Mouse (Mus musculus): ENCODE results near the gene Cbx8.

Gene Cbx8

GRCm38 (mm10) chr11:119040600-119041324, at the start of gene Cbx8:
TSS of gene Cbx8 (minus strand) at chr11:119040969.
- DNase-seq = peak; percentile 99

GRCm38 (mm10) chr11:119090076-119090960, 49.5 kb upstream of the Cbx8 start:
- peak in 1 of 2 experiments; percentile 38 for DNase-seq

DNA sequence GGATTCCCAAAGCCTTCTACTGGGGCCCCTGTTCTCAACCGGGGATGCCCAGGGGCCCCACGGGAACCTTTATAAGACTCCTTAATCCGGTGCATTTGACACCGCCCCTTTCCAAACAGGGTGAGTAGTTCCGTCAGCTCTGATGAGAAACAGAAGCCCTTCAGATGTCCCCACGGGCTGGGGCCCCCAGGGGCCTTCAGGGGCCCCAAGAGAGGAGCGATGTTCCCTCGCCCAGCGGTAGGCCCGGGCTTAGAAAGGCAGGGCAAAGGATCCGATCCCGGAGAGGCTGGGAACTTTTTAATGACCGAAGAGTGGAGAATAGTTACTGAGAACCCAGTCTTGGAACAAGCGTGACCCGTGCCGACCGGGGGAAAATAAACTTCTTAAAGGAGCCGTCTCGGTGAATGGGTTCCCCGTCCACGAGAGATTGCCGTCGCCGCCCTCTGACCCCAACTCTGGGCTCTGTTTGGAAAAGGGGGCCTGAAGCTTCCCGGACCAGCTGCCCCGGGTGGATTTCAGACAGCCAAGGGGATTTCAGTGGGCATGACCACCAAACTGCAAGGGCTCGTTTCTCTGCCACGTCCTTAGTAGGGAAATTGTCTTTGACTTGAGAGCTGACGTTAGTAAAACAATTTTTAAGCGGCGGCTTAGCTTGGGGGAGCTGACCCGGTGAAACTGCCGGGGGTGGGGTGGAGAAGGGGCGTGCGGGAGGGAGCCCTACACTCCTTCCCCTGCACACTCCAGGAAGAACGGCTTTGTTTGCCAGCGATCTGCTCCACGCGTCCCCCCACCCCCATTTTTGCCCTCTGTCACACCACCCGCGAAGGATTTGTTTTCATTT, 48.7 kb upstream of the Cbx8 start:
- peak; percentile 60 to 62 for DNase-seq

GRCm38 (mm10) chr11:119088391-119089234, 47.8 kb upstream of the Cbx8 start:
- peak in 1 of 2 experiments; percentile 36 for DNase-seq

DNA sequence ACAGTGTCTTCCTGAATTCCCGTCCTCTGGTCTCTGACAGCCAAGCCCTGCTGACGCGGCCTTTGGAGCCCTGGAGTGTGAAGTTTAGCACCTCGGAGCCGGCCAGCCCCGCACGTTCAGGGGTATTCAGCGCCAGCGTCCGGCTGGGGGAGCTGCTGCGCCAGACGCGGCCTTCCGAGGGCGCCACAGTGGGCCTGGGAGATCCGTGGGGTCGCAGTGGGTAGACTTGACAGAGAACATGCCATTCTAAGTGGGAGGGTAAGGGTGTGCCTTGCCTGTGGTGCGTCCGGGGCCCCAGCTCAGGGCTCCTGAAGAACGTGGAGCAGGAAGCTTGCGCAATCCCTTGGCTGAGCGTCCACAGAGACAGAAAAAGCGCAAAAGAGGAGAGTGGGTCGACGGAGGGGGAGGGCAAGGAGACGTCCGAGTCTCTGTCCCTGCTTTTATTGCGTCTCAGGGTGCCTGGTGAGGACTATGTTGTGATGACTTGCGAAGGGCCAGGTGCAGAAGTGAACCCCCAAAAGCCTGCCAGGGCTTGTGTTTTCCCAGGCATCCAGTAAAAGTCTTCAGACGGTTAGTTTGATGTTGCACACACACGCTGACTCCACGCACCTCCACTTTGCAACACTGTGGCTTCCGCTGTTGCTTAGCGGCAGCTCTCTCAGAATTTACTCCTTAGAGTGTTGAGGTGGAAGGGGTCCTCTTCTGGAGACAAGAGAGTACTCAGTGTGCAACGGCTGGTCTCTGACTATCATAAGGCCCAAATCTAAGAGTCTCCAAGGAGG, 46.7 kb upstream of the Cbx8 start:
- peak in 1 of 2 experiments; percentile 48 for DNase-seq

DNA sequence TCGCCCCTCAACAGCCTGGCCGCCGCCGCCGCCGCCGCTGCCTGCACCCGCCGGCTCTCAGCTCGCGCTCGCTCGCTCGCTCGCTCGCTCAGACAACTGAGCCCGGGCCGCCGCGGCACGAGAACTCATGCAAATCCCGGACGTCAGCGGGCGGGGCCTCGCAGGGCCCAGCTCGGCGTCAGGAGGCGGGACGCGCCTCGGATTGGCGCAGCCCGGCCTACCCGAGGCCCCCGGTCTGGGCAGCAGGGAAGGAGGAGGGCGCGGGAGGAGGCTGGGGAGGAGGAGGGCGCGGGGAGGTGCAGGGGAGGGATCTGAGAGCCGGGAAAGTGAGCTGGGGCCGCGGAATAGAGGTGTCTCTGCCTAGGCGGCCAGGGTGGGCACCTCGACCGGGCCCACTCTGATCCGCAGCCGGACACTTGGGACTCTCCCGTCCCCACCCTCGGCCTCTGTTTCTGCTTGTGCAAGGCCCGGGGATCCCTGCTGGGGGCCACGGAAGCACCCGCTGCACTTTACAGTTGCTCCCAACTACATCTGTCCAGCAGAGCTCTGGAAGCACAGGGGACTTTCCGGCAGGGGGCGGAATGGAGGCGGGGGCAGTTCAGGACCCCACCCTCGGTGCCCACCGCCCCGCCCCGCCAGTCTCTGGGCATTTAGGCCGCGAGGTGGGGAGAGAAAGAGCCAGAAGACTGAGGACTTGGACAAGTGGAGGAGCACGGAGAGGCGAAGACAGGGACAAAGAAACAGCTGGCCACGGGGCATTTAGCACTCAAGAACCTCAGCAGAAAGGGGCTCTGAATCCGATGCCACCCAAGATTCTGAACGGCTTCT, 45.6 kb upstream of the Cbx8 start, which contains the start of gene Cbx4:
Gene Cbx4 (minus strand): TSS at position 78 of the 828 bp plus-strand sequence.
- DNase-seq = peak; percentile 84 to 91

DNA sequence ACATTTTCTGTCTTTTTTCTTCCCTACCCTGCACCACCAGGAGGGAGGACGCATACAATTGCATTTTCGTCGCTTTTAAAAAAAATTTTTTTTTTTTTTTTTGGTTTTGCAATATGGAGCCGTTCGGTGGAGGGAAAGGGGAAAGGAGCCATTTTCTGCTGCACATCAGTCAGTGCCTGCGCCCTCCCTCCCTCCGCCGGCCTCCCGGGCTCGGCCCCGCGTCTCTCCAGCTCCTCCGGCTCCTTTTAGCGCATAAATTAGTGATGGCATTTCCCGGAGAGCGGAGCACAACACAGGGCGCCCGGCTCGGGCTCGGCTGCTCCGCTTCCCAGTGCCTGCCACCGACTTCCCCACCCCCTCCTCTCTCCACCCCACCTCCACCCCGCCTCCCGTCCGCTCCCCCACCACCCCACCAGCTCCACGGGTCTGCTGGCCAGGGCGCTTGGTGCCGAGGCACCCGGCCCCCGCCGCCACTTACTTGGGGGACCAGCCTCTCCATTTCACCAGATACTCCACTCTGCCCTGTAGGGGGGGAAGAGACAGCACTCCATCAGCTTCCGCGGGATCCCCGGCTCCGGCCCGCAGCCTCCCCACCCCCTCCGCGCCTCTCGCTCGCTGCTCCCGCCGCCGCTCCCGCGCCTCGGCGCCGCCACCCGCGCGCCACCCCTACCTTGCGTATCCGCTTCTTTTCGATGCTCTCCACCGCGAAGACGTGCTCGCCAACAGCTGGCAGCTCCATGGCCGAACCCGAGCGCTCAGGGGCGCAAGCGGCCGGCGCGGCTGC, 44.7 kb upstream of the Cbx8 start:
- peak; percentile 57 to 70 for DNase-seq

DNA sequence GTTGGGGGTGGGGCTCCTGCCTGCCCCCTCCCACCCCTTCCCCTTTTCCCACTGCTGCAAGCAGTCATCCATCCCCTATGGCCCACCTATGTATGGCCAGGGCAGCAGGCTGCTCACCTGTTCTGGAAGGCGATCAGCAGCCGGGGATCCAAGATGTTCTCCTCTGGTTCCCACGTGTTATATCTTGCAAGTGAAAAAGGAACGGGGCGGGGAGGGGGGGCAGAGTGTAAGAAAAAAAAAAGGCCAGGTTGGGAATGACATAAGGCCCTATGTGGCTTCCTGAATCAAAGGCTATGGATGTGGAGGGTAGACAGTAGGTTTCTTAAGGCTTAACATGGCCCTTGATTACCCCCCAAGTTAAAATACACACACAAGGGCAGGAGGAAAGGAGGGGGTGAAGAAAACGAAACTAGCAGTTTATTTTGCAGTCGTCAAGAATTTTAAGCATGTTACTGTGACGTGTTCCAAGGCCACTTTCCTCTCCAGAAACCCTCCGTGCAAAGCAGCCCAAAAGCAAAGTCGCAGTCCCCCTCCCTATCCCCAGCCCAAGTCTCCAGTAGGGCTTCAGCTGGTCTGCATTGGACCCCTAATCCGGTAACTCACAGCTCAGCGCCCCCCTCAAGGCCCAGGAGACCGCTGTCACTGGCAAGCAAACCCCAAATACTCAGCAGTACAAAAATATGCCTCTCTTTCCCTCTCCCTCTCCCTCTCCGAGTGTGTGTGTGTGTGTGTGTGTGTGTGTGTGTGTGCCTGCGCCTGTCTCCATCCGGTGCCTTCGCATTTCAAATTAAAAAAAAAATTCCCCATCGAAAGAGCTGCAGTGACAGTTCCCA, 43.9 kb upstream of the Cbx8 start:
- peak in 1 of 2 experiments; percentile 42 for DNase-seq

GRCm38 (mm10) chr11:119083724-119084445, 43.1 kb upstream of the Cbx8 start:
- peak; percentile 39 to 50 for DNase-seq

- no peak for DNase-seq
These were observed 42.1 kb upstream of the Cbx8 start for GRCm38 (mm10) chr11:119082638-119083599.

DNA sequence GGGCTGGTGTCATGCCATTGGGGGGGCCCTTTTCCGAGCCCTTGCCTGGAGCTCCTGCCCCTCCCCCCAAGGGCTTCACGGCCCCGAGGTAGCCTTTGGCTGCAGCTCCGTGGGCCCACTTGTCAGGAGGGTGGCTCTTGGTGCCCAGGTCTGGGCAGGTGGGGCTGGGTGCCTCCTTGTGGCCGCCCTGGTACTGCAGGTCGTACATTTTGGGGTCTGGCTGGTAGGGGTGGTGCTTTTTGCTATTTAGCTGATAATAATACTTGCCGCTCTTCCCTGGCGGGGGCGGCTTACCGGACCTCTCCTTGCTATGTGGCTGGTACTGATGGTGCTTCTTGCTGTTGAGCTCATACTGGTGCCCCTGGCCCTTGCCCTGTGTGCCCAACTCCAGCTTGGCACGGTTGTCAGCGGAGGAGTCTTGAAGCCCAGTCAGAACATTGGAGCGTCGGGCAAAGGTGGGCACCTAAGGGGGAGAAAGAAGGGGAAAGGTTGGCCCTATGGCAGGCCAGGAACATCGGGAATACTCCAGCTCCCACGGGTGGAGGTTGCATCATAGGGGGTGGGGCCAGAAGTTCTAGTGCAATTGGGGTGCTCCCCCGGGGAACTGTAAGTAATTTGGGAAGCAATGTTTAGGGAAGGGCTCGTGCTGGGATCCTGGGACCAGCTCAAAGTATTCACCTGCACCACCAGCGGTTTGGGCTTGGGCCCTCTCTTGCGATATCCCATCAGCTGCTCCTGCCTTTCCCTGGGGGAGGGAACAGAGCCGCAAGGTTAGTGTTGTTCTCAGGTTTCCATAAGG, 41.3 kb upstream of the Cbx8 start:
- peak in 1 of 2 experiments; percentile 70 for DNase-seq

DNA sequence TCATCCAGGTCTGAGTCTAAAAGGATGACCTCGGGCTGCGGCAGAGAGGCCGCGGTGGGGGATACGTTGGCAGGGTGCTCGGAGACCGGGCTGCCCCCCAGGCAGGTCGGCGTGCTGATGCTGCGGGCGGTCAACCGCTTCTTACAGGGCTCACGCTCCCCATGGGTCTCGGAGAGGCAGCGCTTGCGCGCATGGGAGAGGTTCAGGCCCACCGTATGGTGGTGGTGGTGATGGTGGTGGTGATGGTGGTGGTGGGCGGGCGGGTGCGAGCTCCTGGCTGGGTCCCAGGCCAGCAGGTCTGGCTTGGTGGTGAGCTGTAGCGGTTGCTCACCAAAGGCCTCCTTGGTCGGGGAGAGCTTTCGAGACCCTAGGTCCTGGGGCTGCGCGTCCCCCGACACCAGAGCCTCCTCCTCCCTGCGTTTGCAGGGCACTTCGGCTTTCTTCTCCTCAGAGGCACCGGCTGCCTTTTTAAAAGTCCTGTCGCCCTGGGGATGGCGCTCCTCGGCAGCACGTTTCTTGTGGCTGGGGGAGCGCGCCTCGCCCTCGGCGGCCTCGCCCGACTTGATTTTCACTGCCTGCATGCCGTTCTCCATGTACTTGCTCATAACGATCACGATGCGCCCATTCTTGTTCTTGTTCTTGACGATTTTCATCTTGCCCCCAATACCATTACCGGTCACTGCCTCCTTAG, 40.5 kb upstream of the Cbx8 start:
- no peak for DNase-seq

- DNase-seq = no peak
These were observed 39.8 kb upstream of the Cbx8 start for GRCm38 (mm10) chr11:119080461-119081147.

- DNase-seq = no peak
These were observed 38.7 kb upstream of the Cbx8 start for GRCm38 (mm10) chr11:119079445-119079837.
